10 mouse cellular contexts compared by ENCODE assay signal in the genomic region with DNA sequence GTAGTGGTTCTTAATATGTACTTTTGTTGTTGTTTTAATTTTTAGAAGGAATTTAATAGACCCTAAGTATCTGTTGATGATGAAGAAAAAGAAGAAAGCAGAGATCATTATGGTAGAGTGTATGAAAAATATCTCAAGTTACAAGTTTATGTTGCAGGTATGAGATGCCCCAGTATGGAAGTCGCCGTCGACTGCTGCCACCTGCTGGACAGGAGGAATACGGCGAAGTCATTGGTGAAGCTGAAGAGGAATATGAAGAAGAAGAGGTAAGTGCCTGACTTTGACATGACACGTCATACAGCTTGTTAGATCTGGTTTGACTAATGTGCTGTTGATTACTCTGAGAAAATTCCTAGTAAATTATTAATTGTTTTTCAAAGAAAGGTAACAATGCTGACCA.
DNase-seq lines count a peak whose midpoint lies in the region; ATAC-seq lines count a peak whose summit lies in the region.
"Had no signal": no experiment of that assay in that cellular context is flagged by ENCODE, and none has a peak within 500 bp of the region (broad histone marks: within the 10 kb centered on the region; RNA-seq: fewer than 3 reads in every experiment).

No protein-coding gene starts in this region.

- peak; percentile 52 for DNase-seq in forebrain, embryonic 11.5 days (ENCODE audit: low spot score)
- DNase-seq in ovary, postnatal 36 days (ENCODE audit: low spot score): peak; percentile 20
- DNase-seq in ovary, adult 18-20 months (ENCODE audit: low spot score): no peak
- peak; percentile 57 for DNase-seq in testis, postnatal 10 days (ENCODE audit: low spot score)
- no peak for DNase-seq in MN1 (ENCODE audit: low spot score)

- H3K36me3 ChIP-seq in forebrain, embryonic 11.5 days (ENCODE audit: control insufficient read depth, insufficient read depth, low read length): no peaks in the 10 kb centered on the region
- H3K36me3 ChIP-seq in forebrain, embryonic 16.5 days (ENCODE audit: control insufficient read depth, insufficient read depth): no peaks in the 10 kb centered on the region
- H3K36me3 ChIP-seq: liver, embryonic 15.5 days had no signal

- H3K4me1 ChIP-seq in forebrain, embryonic 11.5 days (replicated peaks; ENCODE audit: control insufficient read depth, insufficient read depth, low read length): no peaks in the 10 kb centered on the region
- H3K4me1 ChIP-seq in forebrain, embryonic 16.5 days (replicated peaks; ENCODE audit: control insufficient read depth, insufficient read depth, low read length): no peaks in the 10 kb centered on the region
- H3K4me1 ChIP-seq: liver, embryonic 15.5 days had no signal

- no peak overlapping the region for H3K9ac ChIP-seq in forebrain, embryonic 11.5 days (ENCODE audit: low read length)
- H3K9ac ChIP-seq in forebrain, embryonic 16.5 days (replicated peaks; ENCODE audit: low read depth, low read length): no peak overlapping the region
- H3K9ac ChIP-seq: liver, embryonic 15.5 days had no signal

- no peaks in the 10 kb centered on the region for H3K27me3 ChIP-seq in forebrain, embryonic 11.5 days (ENCODE audit: control insufficient read depth, insufficient read depth, low read length)
- H3K27me3 ChIP-seq in forebrain, embryonic 16.5 days (replicated peaks; ENCODE audit: control insufficient read depth, insufficient read depth, low read length): no peaks in the 10 kb centered on the region
- H3K27me3 ChIP-seq: liver, embryonic 15.5 days had no signal

- H3K4me3 ChIP-seq in forebrain, embryonic 11.5 days (ENCODE audit: low read depth, low read length): no peak overlapping the region
- H3K4me3 ChIP-seq in forebrain, embryonic 16.5 days (replicated peaks; ENCODE audit: low read length): no peak overlapping the region
- H3K4me3 ChIP-seq: erythroblast, embryonic 14.5 days; liver, embryonic 15.5 days had no signal

- H3K4me2 ChIP-seq in forebrain, embryonic 11.5 days (ENCODE audit: low read depth, low read length, severe bottlenecking): no peak overlapping the region
- H3K4me2 ChIP-seq in forebrain, embryonic 16.5 days (ENCODE audit: low read length): no peak overlapping the region
- H3K4me2 ChIP-seq: liver, embryonic 15.5 days had no signal

- ATAC-seq in forebrain, embryonic 11.5 days (replicated peaks; ENCODE audit: low FRiP score): 0 out of 2 replicates have a peak, but pooled peaks have one; percentile 21
- ATAC-seq in forebrain, embryonic 16.5 days: no peak
- ATAC-seq in common myeloid progenitor, adult 5-6 weeks (replicated peaks; ENCODE audit: low read depth, poor library complexity, severe bottlenecking): peak; percentile 62; the same call in 1 of the 2 replicates
- no peak for ATAC-seq in inflammation-experienced regulatory T-cells, adult 6 months

- no peak overlapping the region for H3K27ac ChIP-seq in forebrain, embryonic 11.5 days (ENCODE audit: low read depth, low read length)
- no peak overlapping the region for H3K27ac ChIP-seq in forebrain, embryonic 16.5 days (ENCODE audit: low read length)
- H3K27ac ChIP-seq: liver, embryonic 15.5 days had no signal

- whole genome bisulfite sequencing in forebrain, embryonic 11.5 days: 63% methylated on average over 6 of the region's 6 CpGs
- WGBS in forebrain, embryonic 16.5 days: 59% methylated on average over 6 of the region's 6 CpGs

- H3K9me3 ChIP-seq in forebrain, embryonic 11.5 days (ENCODE audit: control insufficient read depth, low read length): no peaks in the 10 kb centered on the region
- H3K9me3 ChIP-seq in forebrain, embryonic 16.5 days (ENCODE audit: control insufficient read depth, low read length): no peaks in the 10 kb centered on the region
- H3K9me3 ChIP-seq: liver, embryonic 15.5 days had no signal

Comparison
In these comparisons a context has a peak if more than half of its experiments do, and no peak if none do; other contexts are left out.
1. ATAC-seq: peak in forebrain, embryonic 11.5 days (single experiment) and common myeloid progenitor, adult 5-6 weeks (single experiment); none in forebrain, embryonic 16.5 days (single experiment) and inflammation-experienced regulatory T-cells, adult 6 months (single experiment).
2. DNase-seq: peak in forebrain, embryonic 11.5 days (single experiment), ovary, postnatal 36 days (single experiment) and testis, postnatal 10 days (single experiment); none in ovary, adult 18-20 months (single experiment) and MN1 (single experiment).